Mouse (Mus musculus) forebrain, embryonic 10.5 days (tissue): ENCODE measurements around the gene Rab3b. TPM values are rescaled to one million over a fixed set of nuclear protein-coding genes. Genes with fewer than 3 reads are reported as not detected.
A peak's percentile ranks its signal among the peaks of the same experiment; 100 is the strongest.

Source experiments
- DNase-seq: peaks from one replicate; pipeline ENCODE4 v3.0.0-alpha.2; 2017; ENCODE audit warnings: low spot score; ENCODE audit errors: extremely low spot score
- H3K27ac ChIP-seq: fragments of 300-500 bp; sonication (generic); 2 replicates; pipeline ENCODE4 v1.5.1; 2016; ENCODE audit warnings: mild to moderate bottlenecking
- H3K27me3 ChIP-seq: fragments of 300-500 bp; sonication (generic); 2 replicates; pipeline ENCODE4 v1.6.1; 2016; ENCODE audit warnings: mild to moderate bottlenecking; ENCODE audit not compliant: poor library complexity, severe bottlenecking
- H3K36me3 ChIP-seq: fragments of 300-500 bp; sonication (generic); replicated peaks from 2 replicates; pipeline ENCODE4 v1.6.1; 2016; ENCODE audit warnings: mild to moderate bottlenecking, moderate library complexity
- H3K4me1 ChIP-seq: fragments of 300-500 bp; sonication (generic); 2 replicates; pipeline ENCODE4 v1.6.1; 2016
- H3K4me3 ChIP-seq: fragments of 300-500 bp; sonication (generic); 2 replicates; pipeline ENCODE4 v1.5.1; 2016; ENCODE audit warnings: mild to moderate bottlenecking, moderate library complexity
- H3K9me3 ChIP-seq: fragments of 300-500 bp; sonication (generic); 2 replicates; pipeline ENCODE4 v1.6.1; 2016; ENCODE audit warnings: mild to moderate bottlenecking, moderate library complexity
- WGBS: fragments of 180-500 bp; shearing (Covaris S2); methylation state at CpG from one replicate; pipeline ENCODE4 v1.1.7; 2016; 5-methylcytosine and 5-hydroxymethylcytosine counted together
- polyA plus RNA-seq: library from polyadenylated mRNA; unstranded; fragments of >200 nt; fragmentation: Nextera tagmentation; extraction: Ambion mirVana; gene quantifications from 2 replicates; pipeline ENCODE4 v1.2.1, GENCODE M21; 2016

Gene Rab3b
- 17.8 and 19.6 TPM in 2 replicates for polyA plus RNA-seq

- peak; percentile 69 for DNase-seq
- under 1% methylated on average over 46 of the region's 46 CpGs for WGBS
- peak within 1 kb of the TSS; percentile 80 for H3K27ac ChIP-seq
Measured at GRCm38 (mm10) chr4:108878963-108879822, at the start of gene Rab3b. TSS of gene Rab3b (plus strand) at chr4:108879063.

GRCm38 (mm10) chr4:108830698-108831097 is 48.2 kb upstream of the Rab3b start:
- H3K36me3 ChIP-seq = peaks cover 50% of the 10 kb centered on the region
- peaks cover 21% of the 10 kb centered on the region for H3K4me1 ChIP-seq
- no peak overlapping the region for H3K27ac ChIP-seq
- H3K27me3 ChIP-seq = no peaks in the 10 kb centered on the region
- H3K9me3 ChIP-seq = no peaks in the 10 kb centered on the region
- no peak overlapping the region for H3K4me3 ChIP-seq
- WGBS = 92% methylated on average over 1 of the region's 1 CpGs
- no peak for DNase-seq

More at GRCm38 (mm10) chr4:108878963-108879822, at the start of gene Rab3b:
- H3K4me1 ChIP-seq = peaks cover 22% of the 10 kb centered on the region
- H3K9me3 ChIP-seq = no peaks in the 10 kb centered on the region
- H3K4me3 ChIP-seq = peak within 1 kb of the TSS; percentile 66
- H3K27me3 ChIP-seq = peaks cover 34% of the 10 kb centered on the region
- no peaks in the 10 kb centered on the region for H3K36me3 ChIP-seq

- peak within 1 kb of the TSS; percentile 99 for H3K27ac ChIP-seq
- no peaks in the 10 kb centered on the region for H3K9me3 ChIP-seq
- no peaks in the 10 kb centered on the region for H3K27me3 ChIP-seq
- under 1% methylated on average over 71 of the region's 73 CpGs for WGBS
- peaks cover 33% of the 10 kb centered on the region for H3K4me1 ChIP-seq
- H3K4me3 ChIP-seq = peak within 1 kb of the TSS; percentile 77
- H3K36me3 ChIP-seq = peaks cover 25% of the 10 kb centered on the region
- DNase-seq = peak; percentile 96
Measured at GRCm38 (mm10) chr4:108832916-108833827, 45.7 kb upstream of the Rab3b start, which contains the start of gene Btf3l4. TSS of gene Btf3l4 (minus strand) at chr4:108833614.

- 0% methylated on average over 6 of the region's 6 CpGs for WGBS
- Histone ChIP-seq H3K36me3 (peaks cover 23% of the 10 kb centered on the region), H3K4me3 (peak overlapping the region; percentile 77), H3K9me3 (no peaks in the 10 kb centered on the region), H3K27ac (peak overlapping the region; percentile 99), H3K4me1 (peaks cover 33% of the 10 kb centered on the region), H3K27me3 (no peaks in the 10 kb centered on the region)
- no peak for DNase-seq
Measured at GRCm38 (mm10) chr4:108833828-108834114, 45.1 kb upstream of the Rab3b start.

- peak; percentile 90 for DNase-seq
- Histone ChIP-seq H3K4me1 (peaks cover 33% of the 10 kb centered on the region), H3K36me3 (peaks cover 18% of the 10 kb centered on the region), H3K4me3 (peak within 1 kb of the TSS; percentile 77), H3K27me3 (no peaks in the 10 kb centered on the region), H3K27ac (peak within 1 kb of the TSS; percentile 99), H3K9me3 (no peaks in the 10 kb centered on the region)
- under 1% methylated on average over 34 of the region's 34 CpGs for WGBS
Measured at GRCm38 (mm10) chr4:108834115-108834970, 44.5 kb upstream of the Rab3b start, which contains the start of gene Txndc12. TSS of gene Txndc12 (plus strand) at chr4:108834601.

- 1% methylated on average over 15 of the region's 15 CpGs for WGBS
- Histone ChIP-seq H3K9me3 (no peaks in the 10 kb centered on the region), H3K27me3 (no peaks in the 10 kb centered on the region), H3K4me1 (peaks cover 33% of the 10 kb centered on the region), H3K36me3 (peaks cover 12% of the 10 kb centered on the region), H3K27ac (peak overlapping the region; percentile 99), H3K4me3 (peak overlapping the region; percentile 77)
- DNase-seq = peak; percentile 25
Measured at GRCm38 (mm10) chr4:108834971-108835311, 43.9 kb upstream of the Rab3b start.

GRCm38 (mm10) chr4:108835496-108835895 is 43.4 kb upstream of the Rab3b start:
- H3K9me3 ChIP-seq = no peaks in the 10 kb centered on the region
- DNase-seq = no peak
- peaks cover 11% of the 10 kb centered on the region for H3K36me3 ChIP-seq
- H3K27me3 ChIP-seq = no peaks in the 10 kb centered on the region
- H3K4me3 ChIP-seq = peak overlapping the region; percentile 77
- 65% methylated on average over 3 of the region's 3 CpGs for WGBS
- H3K4me1 ChIP-seq = peaks cover 33% of the 10 kb centered on the region
- peak overlapping the region; percentile 99 for H3K27ac ChIP-seq

- peaks cover 24% of the 10 kb centered on the region for H3K4me1 ChIP-seq
- no peak overlapping the region for H3K27ac ChIP-seq
- DNase-seq = no peak
- WGBS = 89% methylated on average over 4 of the region's 4 CpGs
- H3K4me3 ChIP-seq = no peak overlapping the region
- no peaks in the 10 kb centered on the region for H3K27me3 ChIP-seq
- H3K36me3 ChIP-seq = peaks cover 25% of the 10 kb centered on the region
- H3K9me3 ChIP-seq = no peaks in the 10 kb centered on the region
Measured at GRCm38 (mm10) chr4:108838031-108838430, 40.8 kb upstream of the Rab3b start.

DNA sequence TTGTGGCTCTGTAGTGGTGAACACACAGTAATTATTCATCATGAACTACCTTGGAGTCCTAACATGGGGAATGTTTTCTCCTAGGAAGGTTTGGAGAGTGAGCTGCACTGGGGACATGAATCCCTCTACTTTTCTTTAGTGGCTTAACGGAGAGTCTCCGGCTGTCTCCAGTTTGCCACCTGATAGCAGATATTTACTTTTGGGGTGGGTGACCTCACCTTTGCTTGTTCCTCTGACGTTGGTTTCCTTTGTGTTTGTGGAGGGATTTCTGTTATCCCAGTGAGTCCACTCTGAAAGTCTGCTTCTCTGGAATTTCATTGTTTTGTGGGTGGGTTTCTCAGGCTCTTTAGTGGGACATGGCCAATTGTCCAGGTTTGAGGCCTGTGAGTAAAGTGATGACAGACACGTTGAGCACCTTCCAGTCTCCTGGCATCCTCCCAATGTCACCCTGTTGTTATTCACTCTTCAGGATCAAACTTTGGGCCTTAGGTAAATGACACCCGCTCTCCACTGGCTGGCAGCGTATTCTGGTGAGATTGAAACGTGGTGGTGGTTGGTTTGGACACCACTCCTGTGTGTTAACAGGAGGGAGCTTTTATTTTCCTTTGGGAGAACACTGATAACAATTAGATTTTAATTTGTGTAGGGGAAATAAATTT is 36.8 kb upstream of the Rab3b start:
- Histone ChIP-seq H3K4me3 (no peak overlapping the region), H3K9me3 (no peaks in the 10 kb centered on the region), H3K4me1 (peaks cover 14% of the 10 kb centered on the region), H3K36me3 (peaks cover 25% of the 10 kb centered on the region), H3K27ac (no peak overlapping the region), H3K27me3 (no peaks in the 10 kb centered on the region)
- WGBS = 90% methylated on average over 7 of the region's 7 CpGs
- no peak for DNase-seq

DNA sequence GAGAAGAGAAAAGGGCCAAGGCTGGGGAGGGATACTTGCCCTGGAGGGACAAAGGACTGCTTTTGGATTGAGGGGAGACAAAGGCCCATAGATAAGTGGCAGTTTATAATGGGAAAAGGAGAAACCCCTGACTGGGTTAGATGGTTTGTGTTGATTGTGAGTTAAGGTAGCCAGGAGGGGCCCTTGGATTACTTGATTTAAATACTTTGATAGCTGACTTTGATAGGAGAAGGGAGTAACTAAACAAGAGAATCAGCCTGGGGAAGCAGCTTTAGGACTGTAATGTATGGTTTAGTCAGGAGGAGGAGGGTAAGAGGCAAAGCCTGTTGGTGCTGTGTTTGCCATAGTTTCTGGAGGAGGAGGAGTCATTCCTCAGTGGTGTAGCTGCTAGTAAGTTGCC is 35.5 kb upstream of the Rab3b start:
- Histone ChIP-seq H3K4me1 (peaks cover 24% of the 10 kb centered on the region), H3K36me3 (peaks cover 24% of the 10 kb centered on the region), H3K9me3 (no peaks in the 10 kb centered on the region), H3K4me3 (no peak overlapping the region), H3K27ac (peak overlapping the region; percentile 62), H3K27me3 (no peaks in the 10 kb centered on the region)
- no peak for DNase-seq

GRCm38 (mm10) chr4:108845824-108846569 is 32.9 kb upstream of the Rab3b start:
- no peaks in the 10 kb centered on the region for H3K27me3 ChIP-seq
- H3K36me3 ChIP-seq = peaks cover 34% of the 10 kb centered on the region
- DNase-seq = no peak
- WGBS = 90% methylated on average over 5 of the region's 5 CpGs
- no peaks in the 10 kb centered on the region for H3K9me3 ChIP-seq
- H3K4me3 ChIP-seq = no peak overlapping the region
- peaks cover 44% of the 10 kb centered on the region for H3K4me1 ChIP-seq
- no peak overlapping the region for H3K27ac ChIP-seq
